Mouse (Mus musculus): ENCODE data around the gene Med9. TPM values are rescaled to one million over a fixed set of nuclear protein-coding genes. Genes with fewer than 3 reads are reported as not detected.

The Med9 gene
- 12.2 TPM for polyA plus RNA-seq (2017; shearing (Covaris generic))

DNA sequence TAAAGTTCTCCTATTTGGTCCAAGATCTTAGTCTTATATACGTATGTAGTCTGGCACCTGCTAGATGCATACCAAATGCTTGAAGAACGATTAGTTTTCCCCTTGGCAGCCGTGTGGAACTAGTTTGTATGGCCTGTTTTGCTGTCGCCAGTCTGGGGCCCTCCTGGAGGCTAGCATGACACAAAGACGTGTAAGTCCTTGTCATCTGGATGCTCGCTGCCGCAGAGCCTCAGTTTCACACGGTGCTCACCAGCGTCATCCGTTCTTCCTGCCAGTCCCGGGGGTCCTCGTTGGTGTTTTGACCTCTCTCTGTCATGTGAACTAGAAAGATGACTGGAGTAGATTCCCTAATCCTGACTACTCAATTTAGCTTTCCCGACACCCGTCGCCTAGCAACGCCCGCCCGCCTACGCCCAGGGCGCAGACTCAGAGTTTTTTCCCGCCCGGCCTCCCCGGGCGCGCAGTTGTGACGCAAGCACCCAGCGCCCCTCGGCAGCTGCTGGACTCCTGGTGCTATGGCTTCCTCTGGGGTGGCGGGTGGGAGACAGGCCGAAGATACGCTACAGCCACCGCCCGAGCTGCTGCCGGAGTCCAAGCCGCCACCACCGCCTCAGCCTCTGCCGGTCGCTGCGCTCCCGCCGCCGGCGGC lies at the start of gene Med9:
Gene Med9 (plus strand): TSS at position 455 of the 649 bp plus-strand sequence.

DNA sequence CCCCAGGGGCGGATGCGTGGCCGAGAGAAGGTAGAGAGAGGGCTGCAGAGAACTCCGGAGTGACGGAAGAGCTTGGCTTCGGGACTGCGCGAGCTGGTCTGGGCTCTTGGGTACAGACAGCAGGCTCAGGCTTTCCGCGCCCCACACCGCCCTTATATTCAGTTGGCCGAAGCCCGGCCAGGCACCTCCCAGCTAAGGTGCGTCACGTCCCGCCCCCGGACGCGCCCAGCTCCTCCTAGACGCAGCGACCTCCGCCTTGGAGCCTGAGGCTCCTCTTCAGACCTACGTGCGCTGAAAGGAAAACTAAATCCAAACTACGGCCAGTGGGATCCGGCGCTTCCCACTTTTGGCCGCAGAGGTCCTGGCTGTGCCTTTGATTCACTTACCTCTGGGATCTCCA lies 16.8 kb downstream of the Med9 start, which contains the start of gene Rasd1:
Gene Rasd1 (minus strand): TSS at position 127 of the 400 bp plus-strand sequence.

Other genes starting within 250 kb of the Med9 start
- gene Pld6, start 160.6 kb upstream of the Med9 start, polyA plus RNA-seq (2017; shearing (Covaris generic)): 0.32 TPM
- gene Flcn, start 138.2 kb upstream of the Med9 start, polyA plus RNA-seq (2017; shearing (Covaris generic)): 84.7 TPM
- gene Nt5m, start 108.8 kb upstream of the Med9 start, polyA plus RNA-seq (2017; shearing (Covaris generic)): 11.5 TPM
- gene Cops3, start 108.4 kb upstream of the Med9 start, polyA plus RNA-seq (2017; shearing (Covaris generic)): 110 TPM
- gene Rasd1, start 16.7 kb downstream of the Med9 start, polyA plus RNA-seq (2017; shearing (Covaris generic)): 0.24 TPM
- gene Pemt, start 98.3 kb downstream of the Med9 start, polyA plus RNA-seq (2017; shearing (Covaris generic)): 2.7 TPM
- gene Rai1, start 156.8 kb downstream of the Med9 start, polyA plus RNA-seq (2017; shearing (Covaris generic)): 11.0 TPM